Mouse (Mus musculus) urinary bladder, postnatal 14 days (tissue): ENCODE measurements around the gene Irf9.

ENCODE experiments used
- DNase-seq: peaks from one replicate; pipeline ENCODE4 v3.0.0; 2021; ENCODE audit warnings: low spot score

Gene Irf9

GRCm38 (mm10) chr14:55603271-55603632, at the start of gene Irf9:
Gene Irf9, plus strand, starts transcription at chr14:55603571.
- DNase-seq, result no peak

GRCm38 (mm10) chr14:55554635-55555034, 48.7 kb upstream of the Irf9 start:
- DNase-seq, result no peak

GRCm38 (mm10) chr14:55555788-55556187, 47.6 kb upstream of the Irf9 start:
- DNase-seq, result no peak

- peak; percentile 92 for DNase-seq
Measured at GRCm38 (mm10) chr14:55557003-55557402, 46.4 kb upstream of the Irf9 start.

- DNase-seq, result no peak
Measured at GRCm38 (mm10) chr14:55557587-55557986, 45.8 kb upstream of the Irf9 start.

- no peak for DNase-seq
Measured at GRCm38 (mm10) chr14:55558740-55559448, 44.5 kb upstream of the Irf9 start.

GRCm38 (mm10) chr14:55559799-55560201, 43.6 kb upstream of the Irf9 start, which contains the start of gene Dcaf11:
Gene Dcaf11, plus strand, starts transcription at chr14:55560006.
- peak; percentile 92 for DNase-seq

GRCm38 (mm10) chr14:55560202-55561073, 42.9 kb upstream of the Irf9 start, which contains the start of gene A730061H03Rik:
Gene A730061H03Rik, minus strand, starts transcription at chr14:55560406.
- DNase-seq, result peak; percentile 98

- no peak for DNase-seq
Measured at GRCm38 (mm10) chr14:55561860-55562259, 41.5 kb upstream of the Irf9 start.

- DNase-seq, result no peak
Measured at GRCm38 (mm10) chr14:55563249-55563648, 40.1 kb upstream of the Irf9 start.

GRCm38 (mm10) chr14:55565748-55566147, 37.6 kb upstream of the Irf9 start:
- no peak for DNase-seq

GRCm38 (mm10) chr14:55567496-55567895, 35.9 kb upstream of the Irf9 start:
- no peak for DNase-seq

- DNase-seq, result no peak
Measured at GRCm38 (mm10) chr14:55570588-55570987, 32.8 kb upstream of the Irf9 start.

GRCm38 (mm10) chr14:55571760-55572159, 31.6 kb upstream of the Irf9 start:
- no peak for DNase-seq

GRCm38 (mm10) chr14:55575302-55575701, 28.1 kb upstream of the Irf9 start, which contains the start of gene Fitm1:
Gene Fitm1, plus strand, starts transcription at chr14:55575617.
- DNase-seq, result no peak

- no peak for DNase-seq
Measured at GRCm38 (mm10) chr14:55575711-55576110, 27.7 kb upstream of the Irf9 start.

GRCm38 (mm10) chr14:55576376-55576775, 27.0 kb upstream of the Irf9 start:
- no peak for DNase-seq

GRCm38 (mm10) chr14:55577871-55578667, 25.3 kb upstream of the Irf9 start, which contains the start of gene Psme1:
Gene Psme1, plus strand, starts transcription at chr14:55578123.
- peak; percentile 80 for DNase-seq

- DNase-seq, result peak; percentile 61
Measured at GRCm38 (mm10) chr14:55578668-55579269, 24.6 kb upstream of the Irf9 start.

GRCm38 (mm10) chr14:55579511-55580496, 23.6 kb upstream of the Irf9 start:
- no peak for DNase-seq
